Mouse (Mus musculus) lung, adult 18-20 months (tissue): ENCODE measurements around the gene Grk2.
"Not testable (repeated sequence)": the region's sequence is repeated elsewhere in the genome, so short reads cannot be mapped to it uniquely, and the experiment has no call there.

Experiments
- DNase-seq, 2 experiments: peaks; one replicate each; pipeline ENCODE4 v3.0.0; 2022; ENCODE audit warnings: mixed read lengths in 2 of 2

Gene Grk2

GRCm38 (mm10) chr19:4268566-4269361 lies 37.3 kb downstream of the Grk2 start, which contains the start of gene Ssh3:
Gene Ssh3 (minus strand): TSS chr19:4269180.
- DNase-seq = peak; percentile 90 to 92

GRCm38 (mm10) chr19:4265956-4266355 lies 40.1 kb downstream of the Grk2 start:
- no peak for DNase-seq

- no peak for DNase-seq
These were observed 41.7 kb downstream of the Grk2 start for GRCm38 (mm10) chr19:4264171-4264780.

- no peak for DNase-seq
These were observed 42.3 kb downstream of the Grk2 start for GRCm38 (mm10) chr19:4263702-4264101.

GRCm38 (mm10) chr19:4262756-4263155 lies 43.3 kb downstream of the Grk2 start:
- DNase-seq = no peak

GRCm38 (mm10) chr19:4261038-4261698 lies 44.9 kb downstream of the Grk2 start:
- DNase-seq = no peak

GRCm38 (mm10) chr19:4257897-4258252 lies 48.1 kb downstream of the Grk2 start:
- no peak for DNase-seq

GRCm38 (mm10) chr19:4257216-4257896 lies 48.7 kb downstream of the Grk2 start:
- peak; percentile 93 to 94 for DNase-seq

GRCm38 (mm10) chr19:4255583-4256162 lies 50.3 kb downstream of the Grk2 start:
- no peak for DNase-seq

GRCm38 (mm10) chr19:4254230-4254629 lies 51.8 kb downstream of the Grk2 start:
- no peak for DNase-seq

- not testable (repeated sequence) for DNase-seq
These were observed 57.3 kb downstream of the Grk2 start for GRCm38 (mm10) chr19:4248683-4249082.

GRCm38 (mm10) chr19:4247010-4247409 lies 59.0 kb downstream of the Grk2 start:
- no peak for DNase-seq

GRCm38 (mm10) chr19:4244775-4245174 lies 61.2 kb downstream of the Grk2 start:
- DNase-seq = no peak

GRCm38 (mm10) chr19:4242416-4242815 lies 63.6 kb downstream of the Grk2 start:
- DNase-seq = no peak

GRCm38 (mm10) chr19:4240247-4240668 lies 65.8 kb downstream of the Grk2 start:
- no peak for DNase-seq
